Mouse (Mus musculus) forebrain, embryonic 12.5 days (tissue): Measurements from ENCODE around the gene Rmnd5a. TPM values are rescaled to one million over a fixed set of nuclear protein-coding genes. Genes with fewer than 3 reads are reported as not detected.

Experiments
- ATAC-seq: fragments of 200-750 bp; cut with Nextera tagmentation; 2 replicates; pipeline ENCODE4 v1.8.0; 2017; ENCODE audit warnings: moderate TSS enrichment; ENCODE audit not compliant: low FRiP score
- H3K27ac ChIP-seq: fragments of 300-500 bp; sonication (generic); 2 replicates; pipeline ENCODE4 v1.5.1; 2016; ENCODE audit warnings: mild to moderate bottlenecking
- H3K27me3 ChIP-seq: fragments of 300-500 bp; sonication (generic); 2 replicates; pipeline ENCODE4 v1.6.1; 2016; ENCODE audit warnings: mild to moderate bottlenecking
- H3K36me3 ChIP-seq: fragments of 300-500 bp; sonication (generic); replicated peaks from 2 replicates; pipeline ENCODE4 v1.6.1; 2016; ENCODE audit warnings: mild to moderate bottlenecking
- H3K4me1 ChIP-seq: fragments of 300-500 bp; sonication (generic); 2 replicates; pipeline ENCODE4 v1.6.1; 2016
- H3K4me2 ChIP-seq: fragments of 300-500 bp; sonication (generic); 2 replicates; pipeline ENCODE4 v1.6.1; 2016; ENCODE audit warnings: mild to moderate bottlenecking, moderate library complexity
- H3K4me3 ChIP-seq: fragments of 300-500 bp; sonication (generic); replicated peaks from 2 replicates; pipeline ENCODE4 v1.5.1; 2016; ENCODE audit warnings: mild to moderate bottlenecking
- H3K9ac ChIP-seq: fragments of 300-500 bp; sonication (generic); 2 replicates; pipeline ENCODE4 v1.6.1; 2016; ENCODE audit warnings: mild to moderate bottlenecking
- H3K9me3 ChIP-seq: fragments of 300-500 bp; sonication (generic); 2 replicates; pipeline ENCODE4 v1.6.1; 2016
- WGBS: fragments of 180-500 bp; shearing (Covaris S2); methylation state at CpG from one replicate; pipeline ENCODE4 v1.1.7; 2016; 5-methylcytosine and 5-hydroxymethylcytosine counted together
- polyA plus RNA-seq: library from polyadenylated mRNA; unstranded; fragments of >200 nt; fragmentation: Nextera tagmentation; extraction: Ambion mirVana; gene quantifications from 2 replicates; pipeline ENCODE4 v1.2.1, GENCODE M21; 2016

The Rmnd5a gene
- polyA plus RNA-seq, 1 experiment from 2014 or later: 13.8 TPM

GRCm38 (mm10) chr6:71439506-71440216 is 776 bp downstream of the Rmnd5a start:
- Histone ChIP-seq H3K9ac (peak overlapping the region; percentile 97), H3K36me3 (no peaks in the 10 kb centered on the region), H3K4me1 (peaks cover 34% of the 10 kb centered on the region), H3K4me2 (peak overlapping the region; percentile 66), H3K4me3 (peak overlapping the region; percentile 96), H3K27ac (peak overlapping the region; percentile 95), H3K27me3 (no peaks in the 10 kb centered on the region), H3K9me3 (no peaks in the 10 kb centered on the region)
- ATAC-seq: no peak; the same call in 1 of the 2 replicates
- under 1% methylated on average over 60 of the region's 62 CpGs for WGBS

GRCm38 (mm10) chr6:71438070-71438469 is 2.4 kb downstream of the Rmnd5a start:
- peaks cover 34% of the 10 kb centered on the region for H3K4me1 ChIP-seq
- H3K36me3 ChIP-seq: no peaks in the 10 kb centered on the region
- no peaks in the 10 kb centered on the region for H3K9me3 ChIP-seq
- no peak overlapping the region for H3K27ac ChIP-seq
- no peaks in the 10 kb centered on the region for H3K27me3 ChIP-seq
- H3K4me3 ChIP-seq: no peak overlapping the region
- H3K4me2 ChIP-seq: peak overlapping the region; percentile 1; the same call in 1 of the 2 replicates
- no peak for ATAC-seq
- H3K9ac ChIP-seq: peak overlapping the region; percentile 21; the same call in 1 of the 2 replicates
- 65% methylated on average over 1 of the region's 1 CpGs for WGBS

- H3K9ac ChIP-seq: no peak overlapping the region
- 90% methylated on average over 4 of the region's 4 CpGs for WGBS
- no peak for ATAC-seq
- H3K27ac ChIP-seq: no peak overlapping the region
- H3K4me3 ChIP-seq: no peak overlapping the region
- peaks cover 15% of the 10 kb centered on the region for H3K36me3 ChIP-seq
- no peaks in the 10 kb centered on the region for H3K4me1 ChIP-seq
- H3K9me3 ChIP-seq: no peaks in the 10 kb centered on the region
- H3K27me3 ChIP-seq: no peaks in the 10 kb centered on the region
- no peak overlapping the region for H3K4me2 ChIP-seq
These were observed 12.3 kb downstream of the Rmnd5a start for GRCm38 (mm10) chr6:71427996-71428725.

GRCm38 (mm10) chr6:71425681-71426080 is 14.8 kb downstream of the Rmnd5a start:
- no peak for ATAC-seq
- Histone ChIP-seq H3K27ac (no peak overlapping the region), H3K27me3 (no peaks in the 10 kb centered on the region), H3K9me3 (no peaks in the 10 kb centered on the region), H3K36me3 (peaks cover 15% of the 10 kb centered on the region), H3K9ac (no peak overlapping the region), H3K4me2 (no peak overlapping the region), H3K4me3 (no peak overlapping the region), H3K4me1 (no peaks in the 10 kb centered on the region)
- 94% methylated on average over 6 of the region's 6 CpGs for WGBS

GRCm38 (mm10) chr6:71423116-71423515 is 17.3 kb downstream of the Rmnd5a start:
- H3K4me3 ChIP-seq: no peak overlapping the region
- H3K36me3 ChIP-seq: peaks cover 16% of the 10 kb centered on the region
- H3K9ac ChIP-seq: no peak overlapping the region
- no peaks in the 10 kb centered on the region for H3K9me3 ChIP-seq
- no peak for ATAC-seq
- H3K4me1 ChIP-seq: no peaks in the 10 kb centered on the region
- H3K27ac ChIP-seq: no peak overlapping the region
- no peak overlapping the region for H3K4me2 ChIP-seq
- 92% methylated on average over 3 of the region's 3 CpGs for WGBS
- no peaks in the 10 kb centered on the region for H3K27me3 ChIP-seq

- H3K27ac ChIP-seq: no peak overlapping the region
- 85% methylated on average over 3 of the region's 3 CpGs for WGBS
- peaks cover 11% of the 10 kb centered on the region for H3K36me3 ChIP-seq
- no peaks in the 10 kb centered on the region for H3K9me3 ChIP-seq
- no peak overlapping the region for H3K4me2 ChIP-seq
- H3K9ac ChIP-seq: no peak overlapping the region
- no peak for ATAC-seq
- H3K4me1 ChIP-seq: no peaks in the 10 kb centered on the region
- no peak overlapping the region for H3K4me3 ChIP-seq
- H3K27me3 ChIP-seq: no peaks in the 10 kb centered on the region
These were observed 18.3 kb downstream of the Rmnd5a start for GRCm38 (mm10) chr6:71422162-71422561.

GRCm38 (mm10) chr6:71420848-71421247 is 19.6 kb downstream of the Rmnd5a start:
- peaks cover 6% of the 10 kb centered on the region for H3K36me3 ChIP-seq
- 93% methylated on average over 6 of the region's 6 CpGs for WGBS
- no peak overlapping the region for H3K9ac ChIP-seq
- no peak overlapping the region for H3K4me2 ChIP-seq
- H3K9me3 ChIP-seq: no peaks in the 10 kb centered on the region
- ATAC-seq: no peak
- no peaks in the 10 kb centered on the region for H3K27me3 ChIP-seq
- no peaks in the 10 kb centered on the region for H3K4me1 ChIP-seq
- H3K27ac ChIP-seq: no peak overlapping the region
- H3K4me3 ChIP-seq: no peak overlapping the region

- 93% methylated on average over 3 of the region's 3 CpGs for WGBS
- Histone ChIP-seq H3K4me3 (no peak overlapping the region), H3K4me2 (no peak overlapping the region), H3K9ac (no peak overlapping the region), H3K27ac (no peak overlapping the region), H3K36me3 (peaks cover 6% of the 10 kb centered on the region), H3K9me3 (no peaks in the 10 kb centered on the region), H3K4me1 (no peaks in the 10 kb centered on the region), H3K27me3 (no peaks in the 10 kb centered on the region)
- ATAC-seq: no peak
These were observed 21.6 kb downstream of the Rmnd5a start for GRCm38 (mm10) chr6:71418874-71419273.

GRCm38 (mm10) chr6:71415446-71415845 is 25.0 kb downstream of the Rmnd5a start:
- H3K4me3 ChIP-seq: no peak overlapping the region
- H3K4me2 ChIP-seq: no peak overlapping the region
- no peak overlapping the region for H3K27ac ChIP-seq
- H3K27me3 ChIP-seq: no peaks in the 10 kb centered on the region
- no peaks in the 10 kb centered on the region for H3K9me3 ChIP-seq
- no peaks in the 10 kb centered on the region for H3K4me1 ChIP-seq
- H3K36me3 ChIP-seq: peaks cover 18% of the 10 kb centered on the region
- no peak overlapping the region for H3K9ac ChIP-seq
- ATAC-seq: no peak
- 90% methylated on average over 3 of the region's 3 CpGs for WGBS

- H3K4me2 ChIP-seq: no peak overlapping the region
- WGBS: 94% methylated on average over 4 of the region's 4 CpGs
- no peak for ATAC-seq
These were observed 25.8 kb downstream of the Rmnd5a start for GRCm38 (mm10) chr6:71414624-71415023.

GRCm38 (mm10) chr6:71398829-71399609 is 41.4 kb downstream of the Rmnd5a start:
- Histone ChIP-seq H3K4me1 (no peaks in the 10 kb centered on the region), H3K27me3 (no peaks in the 10 kb centered on the region), H3K4me3 (no peak overlapping the region), H3K9ac (no peak overlapping the region), H3K9me3 (no peaks in the 10 kb centered on the region), H3K27ac (no peak overlapping the region), H3K36me3 (peaks cover 25% of the 10 kb centered on the region), H3K4me2 (no peak overlapping the region)
- 87% methylated on average over 4 of the region's 4 CpGs for WGBS
- no peak for ATAC-seq

More at GRCm38 (mm10) chr6:71414624-71415023, 25.8 kb downstream of the Rmnd5a start:
- Histone ChIP-seq H3K27me3 (no peaks in the 10 kb centered on the region), H3K9me3 (no peaks in the 10 kb centered on the region), H3K4me1 (no peaks in the 10 kb centered on the region), H3K36me3 (peaks cover 18% of the 10 kb centered on the region), H3K4me3 (no peak overlapping the region), H3K27ac (no peak overlapping the region), H3K9ac (no peak overlapping the region)

GRCm38 (mm10) chr6:71396761-71397160 is 43.7 kb downstream of the Rmnd5a start:
- Histone ChIP-seq H3K9me3 (no peaks in the 10 kb centered on the region), H3K4me2 (no peak overlapping the region), H3K4me1 (no peaks in the 10 kb centered on the region), H3K9ac (no peak overlapping the region), H3K36me3 (peaks cover 37% of the 10 kb centered on the region), H3K4me3 (no peak overlapping the region), H3K27ac (no peak overlapping the region), H3K27me3 (no peaks in the 10 kb centered on the region)
- no peak for ATAC-seq
- 91% methylated on average over 6 of the region's 6 CpGs for WGBS
